Mouse (Mus musculus): ENCODE data around the gene Trafd1. TPM values are rescaled to one million over a fixed set of nuclear protein-coding genes. Genes with fewer than 3 reads are reported as not detected.
"Not testable (repeated sequence)": the region's sequence is repeated elsewhere in the genome, so short reads cannot be mapped to it uniquely, and the experiment has no call there.

The Trafd1 gene
- polyA plus RNA-seq, 1 experiment from 2014 or later: 67.8 TPM

DNA sequence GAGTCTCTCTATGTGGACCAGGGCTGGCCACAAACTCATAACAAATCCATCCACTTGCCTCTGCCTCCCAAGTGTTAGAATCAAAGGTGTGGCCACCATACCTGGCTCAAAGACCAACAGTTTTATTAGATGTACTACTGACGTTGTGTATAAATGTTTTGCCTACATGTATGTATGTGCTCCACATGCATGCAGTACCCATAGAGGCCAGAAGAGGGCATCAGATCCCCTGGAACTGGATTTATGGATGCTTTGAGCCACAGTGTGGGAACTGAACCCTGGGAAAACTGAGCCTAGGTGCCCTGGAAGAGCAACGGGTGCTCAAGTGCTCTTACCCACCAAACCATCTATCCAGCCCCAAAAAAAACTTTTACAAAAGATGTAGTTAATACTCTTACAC, 4.7 kb downstream of the Trafd1 start:
- H3K9me3 ChIP-seq: no peaks in the 10 kb centered on the region
- no peaks in the 10 kb centered on the region for H3K27me3 ChIP-seq (replicated peaks)
- H3K4me3 ChIP-seq (replicated peaks): no peak overlapping the region
- H3K27ac ChIP-seq: no peak overlapping the region
- no peak overlapping the region for H3K9ac ChIP-seq
- peaks cover 3% of the 10 kb centered on the region; the same call in 1 of the 2 replicates for H3K4me1 ChIP-seq
- H3K4me2 ChIP-seq: no peak overlapping the region
- peaks cover 46% of the 10 kb centered on the region for H3K36me3 ChIP-seq
- WGBS: 88% methylated on average over 2 of the region's 2 CpGs
- no peak for ATAC-seq (ENCODE audit: insufficient read depth, low FRiP score, low read depth)

DNA sequence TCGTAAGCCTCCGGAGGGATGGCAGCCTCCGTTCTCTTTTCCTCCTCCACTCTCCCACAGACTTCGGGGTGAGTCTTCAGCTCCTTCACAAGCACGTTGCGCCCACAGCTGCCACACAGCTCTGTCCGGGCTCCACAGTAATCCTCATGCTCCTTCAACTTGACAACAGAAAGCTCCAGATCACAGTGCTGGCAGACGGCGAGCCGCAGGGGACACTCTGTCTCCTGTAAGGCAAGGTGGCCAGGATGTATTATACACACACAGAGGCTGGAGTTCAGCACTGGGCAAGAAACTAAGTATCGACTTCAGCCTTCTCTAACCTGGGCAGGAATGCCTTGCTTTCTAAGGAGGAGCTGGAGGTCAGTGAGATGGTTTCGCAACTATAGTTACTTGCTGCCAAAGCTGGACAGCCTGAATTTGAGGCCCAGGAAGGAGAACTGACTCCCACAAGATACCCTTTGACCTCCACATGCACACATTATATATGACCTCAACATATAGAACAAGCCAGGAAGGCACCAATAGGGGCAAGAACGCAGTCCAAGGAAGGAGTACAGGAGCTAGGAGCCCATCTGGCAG, 6.7 kb downstream of the Trafd1 start:
- Histone ChIP-seq H3K27me3 (replicated peaks) (no peaks in the 10 kb centered on the region), H3K36me3 (peaks cover 62% of the 10 kb centered on the region), H3K27ac (no peak overlapping the region), H3K4me1 (no peaks in the 10 kb centered on the region; the same call in 1 of the 2 replicates), H3K9ac (no peak overlapping the region), H3K4me2 (no peak overlapping the region), H3K4me3 (replicated peaks) (no peak overlapping the region), H3K9me3 (no peaks in the 10 kb centered on the region)
- 89% methylated on average over 13 of the region's 13 CpGs for WGBS
- no peak for ATAC-seq (ENCODE audit: insufficient read depth, low FRiP score, low read depth)

DNA sequence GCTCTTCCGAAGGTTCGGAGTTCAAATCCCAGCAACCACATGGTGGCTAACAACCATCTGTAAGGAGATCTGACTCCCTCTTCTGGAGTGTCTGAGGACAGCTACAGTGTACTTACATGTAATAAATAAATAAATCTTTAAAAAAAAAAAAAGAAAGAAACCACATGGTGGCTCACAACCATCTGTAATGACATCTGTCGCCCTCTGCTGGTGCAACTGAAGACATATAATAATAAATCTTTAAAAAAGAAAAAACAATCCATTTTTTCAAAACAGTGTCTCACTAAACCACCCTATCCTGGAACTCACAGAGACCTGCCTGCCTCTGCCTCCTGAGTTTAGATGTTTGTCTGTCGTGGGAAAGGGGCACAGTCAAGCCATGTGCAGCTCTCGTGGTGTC, 8.5 kb downstream of the Trafd1 start:
- H3K9ac ChIP-seq: not testable (repeated sequence)
- WGBS: 74% methylated on average over 5 of the region's 5 CpGs

GRCm38 (mm10) chr5:121374790-121375189, 10.6 kb downstream of the Trafd1 start:
- peaks cover 73% of the 10 kb centered on the region for H3K36me3 ChIP-seq
- H3K4me1 ChIP-seq: no peaks in the 10 kb centered on the region
- WGBS: 83% methylated on average over 3 of the region's 3 CpGs
- no peak overlapping the region for H3K4me2 ChIP-seq
- ATAC-seq (ENCODE audit: insufficient read depth, low FRiP score, low read depth): no peak
- H3K9ac ChIP-seq: no peak overlapping the region
- no peaks in the 10 kb centered on the region for H3K9me3 ChIP-seq
- no peaks in the 10 kb centered on the region for H3K27me3 ChIP-seq (replicated peaks)
- no peak overlapping the region for H3K27ac ChIP-seq
- no peak overlapping the region for H3K4me3 ChIP-seq (replicated peaks)

More for the DNA sequence above, 8.5 kb downstream of the Trafd1 start:
- not testable (repeated sequence) for H3K27ac ChIP-seq; H3K4me1 ChIP-seq; H3K4me3 ChIP-seq (replicated peaks); H3K9me3 ChIP-seq; H3K4me2 ChIP-seq; ATAC-seq (ENCODE audit: insufficient read depth, low FRiP score, low read depth); H3K27me3 ChIP-seq (replicated peaks)
- peaks cover 76% of the 10 kb centered on the region for H3K36me3 ChIP-seq

- WGBS: 86% methylated on average over 6 of the region's 6 CpGs
- Histone ChIP-seq H3K36me3 (peaks cover 55% of the 10 kb centered on the region), H3K4me2 (no peak overlapping the region), H3K27ac (no peak overlapping the region), H3K4me3 (replicated peaks) (no peak overlapping the region), H3K9ac (no peak overlapping the region), H3K27me3 (replicated peaks) (no peaks in the 10 kb centered on the region), H3K4me1 (no peaks in the 10 kb centered on the region), H3K9me3 (no peaks in the 10 kb centered on the region)
- no peak for ATAC-seq (ENCODE audit: insufficient read depth, low FRiP score, low read depth)
These were observed 13.7 kb downstream of the Trafd1 start for GRCm38 (mm10) chr5:121371712-121372111.

- Histone ChIP-seq H3K9ac (no peak overlapping the region), H3K27me3 (replicated peaks) (no peaks in the 10 kb centered on the region), H3K9me3 (no peaks in the 10 kb centered on the region), H3K4me1 (no peaks in the 10 kb centered on the region), H3K27ac (no peak overlapping the region), H3K4me3 (replicated peaks) (no peak overlapping the region), H3K36me3 (peaks cover 57% of the 10 kb centered on the region), H3K4me2 (no peak overlapping the region)
- 91% methylated on average over 4 of the region's 4 CpGs for WGBS
- ATAC-seq (ENCODE audit: insufficient read depth, low FRiP score, low read depth): no peak
These were observed 18.2 kb downstream of the Trafd1 start for GRCm38 (mm10) chr5:121367255-121367654.

GRCm38 (mm10) chr5:121366449-121367225, 18.8 kb downstream of the Trafd1 start:
- 78% methylated on average over 16 of the region's 16 CpGs for WGBS
- H3K36me3 ChIP-seq: peaks cover 54% of the 10 kb centered on the region
- ATAC-seq (ENCODE audit: insufficient read depth, low FRiP score, low read depth): no peak
- no peak overlapping the region for H3K27ac ChIP-seq
- H3K9me3 ChIP-seq: no peaks in the 10 kb centered on the region
- H3K27me3 ChIP-seq (replicated peaks): no peaks in the 10 kb centered on the region
- no peaks in the 10 kb centered on the region for H3K4me1 ChIP-seq
- H3K9ac ChIP-seq: no peak overlapping the region
- no peak overlapping the region for H3K4me3 ChIP-seq (replicated peaks)
- no peak overlapping the region for H3K4me2 ChIP-seq

GRCm38 (mm10) chr5:121363441-121363840, 22.0 kb downstream of the Trafd1 start:
- no peak overlapping the region for H3K4me2 ChIP-seq
- no peaks in the 10 kb centered on the region for H3K27me3 ChIP-seq (replicated peaks)
- 88% methylated on average over 7 of the region's 7 CpGs for WGBS
- peaks cover 61% of the 10 kb centered on the region for H3K36me3 ChIP-seq
- H3K9ac ChIP-seq: no peak overlapping the region
- no peaks in the 10 kb centered on the region for H3K4me1 ChIP-seq
- H3K9me3 ChIP-seq: no peaks in the 10 kb centered on the region
- H3K4me3 ChIP-seq (replicated peaks): no peak overlapping the region
- no peak for ATAC-seq (ENCODE audit: insufficient read depth, low FRiP score, low read depth)
- no peak overlapping the region for H3K27ac ChIP-seq

DNA sequence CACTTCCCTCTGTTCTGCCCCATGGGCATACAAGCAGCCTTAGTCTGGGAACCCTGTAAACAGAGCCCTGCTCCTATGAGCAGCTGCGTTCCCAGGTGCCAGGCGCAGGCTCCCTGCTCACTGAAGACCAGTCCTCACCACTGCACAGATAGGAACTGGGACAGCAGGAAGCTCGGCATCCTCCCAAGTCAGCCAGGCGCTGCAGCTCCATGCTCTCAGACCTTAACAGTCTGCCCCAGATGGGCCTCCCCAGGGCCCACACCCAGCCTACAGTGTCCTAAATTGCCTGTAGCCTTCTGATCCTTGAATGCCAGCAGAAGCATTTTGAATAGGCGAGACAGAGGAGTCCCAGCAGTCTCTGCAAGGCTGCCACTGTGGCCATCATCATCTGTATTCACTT, 23.7 kb downstream of the Trafd1 start:
- Histone ChIP-seq H3K27ac (no peak overlapping the region), H3K4me3 (replicated peaks) (no peak overlapping the region), H3K9ac (no peak overlapping the region), H3K36me3 (peaks cover 74% of the 10 kb centered on the region), H3K4me2 (no peak overlapping the region), H3K4me1 (no peaks in the 10 kb centered on the region), H3K9me3 (no peaks in the 10 kb centered on the region), H3K27me3 (replicated peaks) (no peaks in the 10 kb centered on the region)
- 89% methylated on average over 5 of the region's 5 CpGs for WGBS
- no peak for ATAC-seq (ENCODE audit: insufficient read depth, low FRiP score, low read depth)

GRCm38 (mm10) chr5:121359229-121359628, 26.2 kb downstream of the Trafd1 start:
- H3K4me2 ChIP-seq: no peak overlapping the region
- peaks cover 77% of the 10 kb centered on the region for H3K36me3 ChIP-seq
- H3K9me3 ChIP-seq: no peaks in the 10 kb centered on the region
- H3K9ac ChIP-seq: no peak overlapping the region
- no peak overlapping the region for H3K4me3 ChIP-seq (replicated peaks)
- no peaks in the 10 kb centered on the region for H3K27me3 ChIP-seq (replicated peaks)
- ATAC-seq (ENCODE audit: insufficient read depth, low FRiP score, low read depth): no peak
- 57% methylated on average over 9 of the region's 9 CpGs for WGBS
- H3K4me1 ChIP-seq: no peaks in the 10 kb centered on the region
- no peak overlapping the region for H3K27ac ChIP-seq

DNA sequence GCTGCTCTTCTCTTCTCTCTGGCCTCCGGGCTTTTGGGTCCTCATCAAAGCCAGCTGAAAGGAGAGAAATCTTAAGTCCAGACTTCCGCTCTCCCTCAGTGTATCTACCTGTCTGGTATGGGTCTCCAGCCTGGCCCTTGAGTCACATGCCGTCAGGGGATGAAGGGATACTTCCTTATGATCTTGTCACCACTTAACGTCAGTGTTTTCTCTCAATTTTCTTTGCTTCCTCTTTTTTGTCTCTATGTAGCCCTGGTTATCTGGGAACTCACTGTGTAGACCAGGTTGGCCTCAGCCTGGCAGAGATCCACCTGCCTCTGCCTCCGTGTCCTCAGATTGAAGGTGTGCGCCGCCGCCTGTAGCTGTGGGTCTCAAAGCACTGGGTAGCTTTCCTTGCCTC, 41.4 kb downstream of the Trafd1 start:
- Histone ChIP-seq H3K9me3 (no peaks in the 10 kb centered on the region), H3K9ac (no peak overlapping the region), H3K27ac (no peak overlapping the region), H3K27me3 (replicated peaks) (no peaks in the 10 kb centered on the region), H3K36me3 (peaks cover 42% of the 10 kb centered on the region), H3K4me1 (no peaks in the 10 kb centered on the region), H3K4me2 (no peak overlapping the region), H3K4me3 (replicated peaks) (no peak overlapping the region)
- ATAC-seq (ENCODE audit: insufficient read depth, low FRiP score, low read depth): no peak
- WGBS: 90% methylated on average over 8 of the region's 8 CpGs

GRCm38 (mm10) chr5:121342490-121342889, 42.9 kb downstream of the Trafd1 start:
- H3K9me3 ChIP-seq: no peaks in the 10 kb centered on the region
- no peaks in the 10 kb centered on the region for H3K4me1 ChIP-seq
- H3K27me3 ChIP-seq (replicated peaks): no peaks in the 10 kb centered on the region
- H3K27ac ChIP-seq: no peak overlapping the region
- WGBS: 93% methylated on average over 11 of the region's 11 CpGs
- no peak overlapping the region for H3K9ac ChIP-seq
- peaks cover 39% of the 10 kb centered on the region for H3K36me3 ChIP-seq
- ATAC-seq (ENCODE audit: insufficient read depth, low FRiP score, low read depth): no peak
- no peak overlapping the region for H3K4me3 ChIP-seq (replicated peaks)
- H3K4me2 ChIP-seq: no peak overlapping the region

All from stomach, embryonic 15.5 days (tissue).